Mouse (Mus musculus): ENCODE measurements at regions not wholly inside any gene's neighbourhood (a gene's known extent, or its start where the extent isn't known, plus 50 kb on each side); places are given as distances from the start of the nearest gene placed in this dataset.
"Not testable (repeated sequence)": the region's sequence is repeated elsewhere in the genome, so short reads cannot be mapped to it uniquely, and the experiment has no call there.

- TF ChIP-seq CTCF (IDR thresholded peaks at IDR 0.05) (no peak), EP300 (IDR thresholded peaks at IDR 0.05) (no peak)
- Histone ChIP-seq H3K27ac (ENCODE audit: low read length) (no peak overlapping the region), H3K4me1 (ENCODE audit: insufficient read depth, low read depth, low read length) (no peaks in the 10 kb centered on the region), H3K9me3 (ENCODE audit: low read length) (no peaks in the 10 kb centered on the region), H3K4me3 (ENCODE audit: low read depth, low read length) (no peak overlapping the region), H3K4me2 (replicated peaks; ENCODE audit: low read depth, low read length) (no peak overlapping the region), H3K9ac (replicated peaks; ENCODE audit: low read depth) (no peak overlapping the region), H3K36me3 (ENCODE audit: insufficient read depth, low read length) (no peaks in the 10 kb centered on the region), H3K27me3 (replicated peaks; ENCODE audit: insufficient read depth, low read length) (no peaks in the 10 kb centered on the region)
- DNase-seq (ENCODE audit: low spot score) (no peak), ATAC-seq (no peak)
These were observed 274.1 kb downstream of the Rpia start for GRCm38 (mm10) chr6:70517932-70518331.

GRCm38 (mm10) chr6:70468623-70469479 is 323.2 kb downstream of the Rpia start:
- Histone ChIP-seq H3K4me1 (ENCODE audit: insufficient read depth, low read depth, low read length) (no peaks in the 10 kb centered on the region), H3K9ac (replicated peaks; ENCODE audit: low read depth) (no peak overlapping the region), H3K4me3 (ENCODE audit: low read depth, low read length) (no peak overlapping the region), H3K9me3 (ENCODE audit: low read length) (no peaks in the 10 kb centered on the region), H3K36me3 (ENCODE audit: insufficient read depth, low read length) (no peaks in the 10 kb centered on the region), H3K27me3 (replicated peaks; ENCODE audit: insufficient read depth, low read length) (no peaks in the 10 kb centered on the region), H3K27ac (ENCODE audit: low read length) (no peak overlapping the region), H3K4me2 (replicated peaks; ENCODE audit: low read depth, low read length) (no peak overlapping the region)
- TF ChIP-seq EP300 (IDR thresholded peaks at IDR 0.05) (no peak), CTCF (IDR thresholded peaks at IDR 0.05) (no peak)
- no peak for ATAC-seq
- DNase-seq (ENCODE audit: low spot score): no peak
- 56% methylated on average over 1 of the region's 1 CpGs for WGBS

GRCm38 (mm10) chr6:70457279-70457678 is 334.8 kb downstream of the Rpia start:
- H3K27ac ChIP-seq (ENCODE audit: low read length): no peak overlapping the region
- H3K4me1 ChIP-seq (ENCODE audit: insufficient read depth, low read depth, low read length): no peaks in the 10 kb centered on the region
- no peak for DNase-seq (ENCODE audit: low spot score)
- no peaks in the 10 kb centered on the region for H3K36me3 ChIP-seq (ENCODE audit: insufficient read depth, low read length)
- no peak for ATAC-seq
- no peak for TF ChIP-seq EP300 (IDR thresholded peaks at IDR 0.05)
- no peak for TF ChIP-seq CTCF (IDR thresholded peaks at IDR 0.05)
- H3K27me3 ChIP-seq (replicated peaks; ENCODE audit: insufficient read depth, low read length): no peaks in the 10 kb centered on the region
- no peak overlapping the region for H3K4me3 ChIP-seq (ENCODE audit: low read depth, low read length)
- WGBS: 76% methylated on average over 3 of the region's 3 CpGs
- no peak overlapping the region for H3K4me2 ChIP-seq (replicated peaks; ENCODE audit: low read depth, low read length)
- H3K9me3 ChIP-seq (ENCODE audit: low read length): no peaks in the 10 kb centered on the region
- H3K9ac ChIP-seq (replicated peaks; ENCODE audit: low read depth): no peak overlapping the region

GRCm38 (mm10) chr6:70434739-70435138 is 357.3 kb downstream of the Rpia start:
- not testable (repeated sequence) for H3K9me3 ChIP-seq (ENCODE audit: low read length); H3K4me2 ChIP-seq (replicated peaks; ENCODE audit: low read depth, low read length)

GRCm38 (mm10) chr6:70406290-70406689 is 385.7 kb downstream of the Rpia start:
- H3K27ac ChIP-seq (ENCODE audit: low read length); H3K27me3 ChIP-seq (replicated peaks; ENCODE audit: insufficient read depth, low read length); H3K9ac ChIP-seq (replicated peaks; ENCODE audit: low read depth); ATAC-seq; H3K4me2 ChIP-seq (replicated peaks; ENCODE audit: low read depth, low read length); H3K4me1 ChIP-seq (ENCODE audit: insufficient read depth, low read depth, low read length); H3K4me3 ChIP-seq (ENCODE audit: low read depth, low read length); H3K9me3 ChIP-seq (ENCODE audit: low read length); H3K36me3 ChIP-seq (ENCODE audit: insufficient read depth, low read length): not testable (repeated sequence)
- DNase-seq (ENCODE audit: low spot score): peak; percentile 2
- 71% methylated on average over 3 of the region's 3 CpGs for WGBS

More at GRCm38 (mm10) chr6:70434739-70435138, 357.3 kb downstream of the Rpia start:
- not testable (repeated sequence) for DNase-seq (ENCODE audit: low spot score); H3K4me1 ChIP-seq (ENCODE audit: insufficient read depth, low read depth, low read length); ATAC-seq; H3K27ac ChIP-seq (ENCODE audit: low read length); H3K27me3 ChIP-seq (replicated peaks; ENCODE audit: insufficient read depth, low read length); H3K4me3 ChIP-seq (ENCODE audit: low read depth, low read length); H3K36me3 ChIP-seq (ENCODE audit: insufficient read depth, low read length); H3K9ac ChIP-seq (replicated peaks; ENCODE audit: low read depth)
- 84% methylated on average over 2 of the region's 2 CpGs for WGBS

GRCm38 (mm10) chr6:70389850-70390249 is 402.2 kb downstream of the Rpia start:
- not testable (repeated sequence) for H3K4me2 ChIP-seq (replicated peaks; ENCODE audit: low read depth, low read length); H3K27me3 ChIP-seq (replicated peaks; ENCODE audit: insufficient read depth, low read length); H3K27ac ChIP-seq (ENCODE audit: low read length); ATAC-seq; H3K9me3 ChIP-seq (ENCODE audit: low read length); H3K4me3 ChIP-seq (ENCODE audit: low read depth, low read length); H3K4me1 ChIP-seq (ENCODE audit: insufficient read depth, low read depth, low read length); H3K9ac ChIP-seq (replicated peaks; ENCODE audit: low read depth); H3K36me3 ChIP-seq (ENCODE audit: insufficient read depth, low read length); DNase-seq (ENCODE audit: low spot score)

- H3K9me3 ChIP-seq (ENCODE audit: low read length); H3K4me1 ChIP-seq (ENCODE audit: insufficient read depth, low read depth, low read length); H3K4me3 ChIP-seq (ENCODE audit: low read depth, low read length); H3K27ac ChIP-seq (ENCODE audit: low read length); H3K4me2 ChIP-seq (replicated peaks; ENCODE audit: low read depth, low read length); ATAC-seq; DNase-seq (ENCODE audit: low spot score); H3K36me3 ChIP-seq (ENCODE audit: insufficient read depth, low read length); H3K9ac ChIP-seq (replicated peaks; ENCODE audit: low read depth); H3K27me3 ChIP-seq (replicated peaks; ENCODE audit: insufficient read depth, low read length): not testable (repeated sequence)
- no CpG with 5 or more reads among the region's 1 CpGs for WGBS
These were observed 405.6 kb downstream of the Rpia start for GRCm38 (mm10) chr6:70386396-70386795.

- H3K4me1 ChIP-seq (ENCODE audit: insufficient read depth, low read depth, low read length); H3K36me3 ChIP-seq (ENCODE audit: insufficient read depth, low read length); H3K27ac ChIP-seq (ENCODE audit: low read length); H3K4me3 ChIP-seq (ENCODE audit: low read depth, low read length); H3K27me3 ChIP-seq (replicated peaks; ENCODE audit: insufficient read depth, low read length); H3K9me3 ChIP-seq (ENCODE audit: low read length); H3K4me2 ChIP-seq (replicated peaks; ENCODE audit: low read depth, low read length); H3K9ac ChIP-seq (replicated peaks; ENCODE audit: low read depth); ATAC-seq: not testable (repeated sequence)
- peak; percentile 2 for DNase-seq (ENCODE audit: low spot score)
- 69% methylated on average over 2 of the region's 2 CpGs for WGBS
These were observed 412.7 kb downstream of the Rpia start for GRCm38 (mm10) chr6:70379339-70379738.

- not testable (repeated sequence) for H3K4me2 ChIP-seq (replicated peaks; ENCODE audit: low read depth, low read length); H3K27me3 ChIP-seq (replicated peaks; ENCODE audit: insufficient read depth, low read length); H3K4me1 ChIP-seq (ENCODE audit: insufficient read depth, low read depth, low read length); H3K27ac ChIP-seq (ENCODE audit: low read length); H3K4me3 ChIP-seq (ENCODE audit: low read depth, low read length); H3K9ac ChIP-seq (replicated peaks; ENCODE audit: low read depth); H3K36me3 ChIP-seq (ENCODE audit: insufficient read depth, low read length); DNase-seq (ENCODE audit: low spot score); ATAC-seq; H3K9me3 ChIP-seq (ENCODE audit: low read length)
- 81% methylated on average over 5 of the region's 5 CpGs for WGBS
These were observed 420.2 kb downstream of the Rpia start for GRCm38 (mm10) chr6:70371821-70372220.
